Mouse (Mus musculus): ENCODE data around the gene Olfr279. TPM values are rescaled to one million over a fixed set of nuclear protein-coding genes. Genes with fewer than 3 reads are reported as not detected.
"Not testable (repeated sequence)": the region's sequence is repeated elsewhere in the genome, so short reads cannot be mapped to it uniquely, and the experiment has no call there.

The Olfr279 gene
- polyA plus RNA-seq, 1 experiment from 2014 or later: not detected

DNA sequence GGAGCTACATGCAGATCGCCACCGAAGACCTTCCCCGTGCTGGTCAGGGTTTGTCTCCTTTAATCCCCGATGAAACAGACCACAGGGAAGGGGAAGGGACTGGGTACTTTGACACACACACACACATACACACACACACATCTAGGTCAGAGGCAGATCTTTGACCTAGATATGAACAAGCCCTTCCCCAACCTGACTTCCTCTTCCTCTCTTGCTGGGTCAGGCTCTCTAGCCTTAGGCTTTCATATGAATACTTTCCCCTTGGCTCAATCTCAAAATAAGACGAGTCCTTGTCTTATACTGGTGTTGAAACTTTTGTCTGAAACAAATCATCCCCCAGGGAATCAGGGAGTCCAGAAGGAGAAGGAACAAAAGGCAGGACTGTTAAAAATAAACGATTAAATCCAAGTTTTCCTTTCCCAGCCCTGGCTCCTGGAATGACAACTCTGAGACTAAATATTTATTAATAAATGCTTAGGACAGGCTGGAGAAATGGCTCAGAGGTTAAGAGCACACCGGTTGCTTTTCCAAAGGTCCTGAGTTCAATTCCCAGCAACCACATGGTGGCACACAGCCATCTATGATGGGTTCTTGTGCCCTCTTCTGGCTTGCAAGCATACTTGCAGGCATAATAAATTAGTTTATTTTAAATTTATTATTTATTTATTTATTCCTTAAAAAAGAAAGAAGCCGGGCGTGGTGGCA is 14.2 kb downstream of the Olfr279 start:
- 85% methylated on average over 9 of the region's 9 CpGs for WGBS
- no peak overlapping the region for H3K4me2 ChIP-seq (ENCODE audit: low read depth, severe bottlenecking)
- H3K9me3 ChIP-seq (ENCODE audit: control insufficient read depth, low read length): no peaks in the 10 kb centered on the region
- no peak overlapping the region for H3K27ac ChIP-seq (replicated peaks; ENCODE audit: low read depth, low read length)
- DNase-seq (ENCODE audit: low spot score) (no peak), ATAC-seq (ENCODE audit: insufficient number of reproducible peaks, low FRiP score, low TSS enrichment, low read depth) (no peak)
- H3K4me3 ChIP-seq (ENCODE audit: low read depth, low read length): no peak overlapping the region
- no peaks in the 10 kb centered on the region for H3K36me3 ChIP-seq (ENCODE audit: control insufficient read depth, insufficient read depth, low read length)
- no peaks in the 10 kb centered on the region for H3K4me1 ChIP-seq (ENCODE audit: control insufficient read depth, insufficient read depth, low read length)
- H3K27me3 ChIP-seq (ENCODE audit: control insufficient read depth, insufficient read depth, low read length): no peaks in the 10 kb centered on the region
- no peak overlapping the region for H3K9ac ChIP-seq (ENCODE audit: low read length)

DNA sequence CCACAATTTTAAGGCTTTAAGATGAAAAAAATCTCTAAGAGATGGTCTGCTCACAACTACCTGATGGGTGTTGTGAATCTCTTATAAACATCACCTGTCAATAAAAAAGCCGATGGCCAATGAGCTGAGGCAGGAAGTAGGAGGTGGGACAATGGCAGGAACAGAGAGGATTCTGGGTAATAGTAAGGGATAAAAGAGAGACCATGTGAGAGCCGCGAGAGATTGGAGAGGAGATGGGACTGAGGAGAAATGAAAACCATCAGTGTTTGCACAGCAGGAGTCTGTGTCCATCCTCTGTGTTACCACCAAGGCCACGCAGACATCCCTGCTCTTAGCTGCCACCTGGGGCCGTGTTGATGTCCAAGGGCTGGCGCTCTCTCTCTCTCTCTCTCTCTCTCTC is 15.1 kb downstream of the Olfr279 start:
- WGBS: 85% methylated on average over 6 of the region's 6 CpGs
- ATAC-seq (ENCODE audit: insufficient number of reproducible peaks, low FRiP score, low TSS enrichment, low read depth): no peak
- no peak overlapping the region for H3K27ac ChIP-seq (replicated peaks; ENCODE audit: low read depth, low read length)

DNA sequence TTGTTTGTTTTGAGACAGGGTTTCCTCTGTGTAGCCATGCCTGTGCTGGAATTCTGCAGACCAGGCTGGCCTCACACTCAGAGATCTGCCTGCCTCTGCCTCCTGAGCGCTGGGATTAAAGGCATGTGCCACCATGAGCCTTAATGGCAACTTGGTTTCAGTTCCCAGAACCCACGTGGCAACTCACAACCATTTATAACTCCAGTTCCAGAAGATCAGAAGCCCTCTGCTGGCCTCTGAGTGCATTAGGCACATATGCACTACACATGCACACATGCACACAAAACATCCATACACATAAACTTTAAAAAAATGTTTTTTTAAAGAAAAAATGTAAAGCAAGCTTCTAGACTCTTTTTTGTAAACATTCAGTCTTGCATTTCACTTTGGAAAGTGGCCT is 17.2 kb downstream of the Olfr279 start:
- Histone ChIP-seq H3K36me3 (ENCODE audit: control insufficient read depth, insufficient read depth, low read length) (no peaks in the 10 kb centered on the region), H3K4me2 (ENCODE audit: low read depth, severe bottlenecking) (no peak overlapping the region), H3K9ac (ENCODE audit: low read length) (no peak overlapping the region), H3K4me1 (ENCODE audit: control insufficient read depth, insufficient read depth, low read length) (no peaks in the 10 kb centered on the region), H3K9me3 (ENCODE audit: control insufficient read depth, low read length) (no peaks in the 10 kb centered on the region), H3K27me3 (ENCODE audit: control insufficient read depth, insufficient read depth, low read length) (no peaks in the 10 kb centered on the region), H3K4me3 (ENCODE audit: low read depth, low read length) (no peak overlapping the region), H3K27ac (replicated peaks; ENCODE audit: low read depth, low read length) (no peak overlapping the region)
- ATAC-seq (ENCODE audit: insufficient number of reproducible peaks, low FRiP score, low TSS enrichment, low read depth): no peak
- no peak for DNase-seq (ENCODE audit: low spot score)
- WGBS: 60% methylated on average over 2 of the region's 2 CpGs

More for the DNA sequence above, 15.1 kb downstream of the Olfr279 start:
- Histone ChIP-seq H3K4me2 (ENCODE audit: low read depth, severe bottlenecking) (no peak overlapping the region), H3K4me1 (ENCODE audit: control insufficient read depth, insufficient read depth, low read length) (no peaks in the 10 kb centered on the region), H3K36me3 (ENCODE audit: control insufficient read depth, insufficient read depth, low read length) (no peaks in the 10 kb centered on the region), H3K4me3 (ENCODE audit: low read depth, low read length) (no peak overlapping the region), H3K27me3 (ENCODE audit: control insufficient read depth, insufficient read depth, low read length) (no peaks in the 10 kb centered on the region), H3K9ac (ENCODE audit: low read length) (no peak overlapping the region), H3K9me3 (ENCODE audit: control insufficient read depth, low read length) (no peaks in the 10 kb centered on the region)
- DNase-seq (ENCODE audit: low spot score): no peak

DNA sequence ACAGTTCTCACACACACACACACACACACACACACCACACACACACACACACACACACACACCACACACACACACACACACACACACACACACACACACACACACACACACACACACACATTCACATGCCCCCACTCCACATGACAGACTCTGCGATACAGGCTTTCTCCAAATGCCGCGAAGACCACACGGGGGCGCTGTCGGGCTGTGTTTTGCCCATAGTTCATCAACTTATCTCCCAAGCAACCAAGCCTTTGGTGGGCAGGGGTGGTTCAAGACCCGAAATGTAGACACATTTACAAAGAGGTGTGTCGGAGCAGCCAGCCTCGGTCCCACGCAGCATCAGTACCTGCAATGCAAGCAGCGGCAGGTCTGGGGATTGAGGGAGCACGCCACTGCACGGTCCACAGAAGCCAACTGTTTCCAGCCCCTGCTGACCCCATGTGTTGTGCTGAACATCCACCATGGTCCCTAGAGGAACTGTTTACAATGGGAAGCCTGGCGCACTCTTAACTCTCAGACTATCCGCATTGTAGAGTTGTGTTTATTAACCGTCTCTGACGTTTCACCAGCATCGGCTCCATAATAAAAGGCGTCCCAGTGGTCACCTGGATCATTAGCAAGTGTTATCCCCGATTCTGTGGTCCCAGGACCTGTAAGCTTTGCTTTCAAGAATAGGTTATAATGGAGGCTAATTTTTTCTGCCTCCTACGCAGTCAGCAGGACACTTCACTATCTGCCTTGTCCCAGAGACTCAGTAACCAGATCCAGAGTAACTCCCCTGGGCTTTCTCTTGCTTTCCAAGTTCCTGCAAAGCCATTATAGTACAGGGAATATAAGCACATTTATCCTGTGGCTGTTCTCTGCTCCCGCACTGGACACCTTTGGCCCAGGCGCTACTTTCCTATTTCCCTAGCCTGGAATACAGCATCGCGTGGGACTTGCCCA is 18.5 kb downstream of the Olfr279 start:
- DNase-seq (ENCODE audit: low spot score) (peak; percentile 88), ATAC-seq (ENCODE audit: insufficient number of reproducible peaks, low FRiP score, low TSS enrichment, low read depth) (no peak)
- WGBS: 28% methylated on average over 25 of the region's 25 CpGs
- no peak overlapping the region for H3K27ac ChIP-seq (replicated peaks; ENCODE audit: low read depth, low read length)
- no peaks in the 10 kb centered on the region for H3K27me3 ChIP-seq (ENCODE audit: control insufficient read depth, insufficient read depth, low read length)
- no peak overlapping the region for H3K9ac ChIP-seq (ENCODE audit: low read length)
- no peak overlapping the region for H3K4me3 ChIP-seq (ENCODE audit: low read depth, low read length)
- no peaks in the 10 kb centered on the region for H3K36me3 ChIP-seq (ENCODE audit: control insufficient read depth, insufficient read depth, low read length)
- no peaks in the 10 kb centered on the region for H3K4me1 ChIP-seq (ENCODE audit: control insufficient read depth, insufficient read depth, low read length)
- H3K9me3 ChIP-seq (ENCODE audit: control insufficient read depth, low read length): no peaks in the 10 kb centered on the region
- peak overlapping the region; percentile 13; the same call in 1 of the 2 replicates for H3K4me2 ChIP-seq (ENCODE audit: low read depth, severe bottlenecking)

DNA sequence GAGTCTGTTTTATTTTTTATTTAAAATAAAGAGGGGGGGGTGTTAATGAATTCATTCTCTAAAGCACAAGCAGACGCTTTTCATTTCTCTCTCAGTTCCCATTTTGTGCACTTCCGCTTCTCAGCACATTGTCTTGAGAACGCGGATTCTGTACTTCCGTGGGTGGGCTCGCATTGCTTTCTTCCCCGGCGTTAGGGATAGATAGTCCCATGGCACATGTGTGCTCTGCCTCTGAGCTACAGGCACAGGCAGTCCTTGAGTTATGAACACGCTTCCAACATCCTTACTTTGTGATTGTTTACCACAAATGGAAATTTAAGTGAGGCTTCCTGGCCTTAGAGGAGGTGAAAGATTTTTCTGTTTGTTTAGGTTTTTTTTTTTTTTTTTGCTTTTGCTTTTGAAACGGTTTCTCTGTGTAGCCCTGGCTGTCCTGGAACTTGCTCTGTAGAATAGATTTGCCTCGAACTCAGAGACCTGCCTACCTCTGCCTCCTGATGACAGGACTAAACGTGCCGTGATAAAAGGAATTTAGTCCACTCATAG is 19.3 kb downstream of the Olfr279 start:
- Histone ChIP-seq H3K9ac (ENCODE audit: low read length) (no peak overlapping the region), H3K4me1 (ENCODE audit: control insufficient read depth, insufficient read depth, low read length) (no peaks in the 10 kb centered on the region), H3K27ac (replicated peaks; ENCODE audit: low read depth, low read length) (no peak overlapping the region), H3K4me2 (ENCODE audit: low read depth, severe bottlenecking) (no peak overlapping the region), H3K4me3 (ENCODE audit: low read depth, low read length) (no peak overlapping the region), H3K36me3 (ENCODE audit: control insufficient read depth, insufficient read depth, low read length) (no peaks in the 10 kb centered on the region), H3K9me3 (ENCODE audit: control insufficient read depth, low read length) (no peaks in the 10 kb centered on the region), H3K27me3 (ENCODE audit: control insufficient read depth, insufficient read depth, low read length) (no peaks in the 10 kb centered on the region)
- no peak for ATAC-seq (ENCODE audit: insufficient number of reproducible peaks, low FRiP score, low TSS enrichment, low read depth)
- 82% methylated on average over 13 of the region's 13 CpGs for WGBS
- DNase-seq (ENCODE audit: low spot score): no peak

DNA sequence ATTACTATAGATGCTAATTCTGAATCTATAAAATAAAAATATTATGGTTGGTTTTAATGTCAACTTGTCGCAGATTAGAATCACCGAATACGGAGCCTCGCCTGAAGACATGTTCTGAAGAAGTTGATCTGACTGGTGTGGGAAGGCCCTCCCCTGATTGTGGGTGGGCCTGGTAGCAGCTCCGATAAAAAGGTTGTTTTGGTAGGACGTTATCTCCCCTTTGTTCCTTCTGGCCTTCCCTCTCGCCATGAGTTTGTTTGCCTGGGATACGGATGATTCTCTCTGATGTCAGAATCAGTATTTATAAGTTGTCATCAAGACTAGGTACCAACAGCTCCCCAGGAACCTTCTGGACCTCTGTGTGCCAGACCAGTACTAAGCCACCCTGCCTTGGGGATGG is 20.0 kb downstream of the Olfr279 start:
- Histone ChIP-seq H3K27me3 (ENCODE audit: control insufficient read depth, insufficient read depth, low read length) (no peaks in the 10 kb centered on the region), H3K36me3 (ENCODE audit: control insufficient read depth, insufficient read depth, low read length) (no peaks in the 10 kb centered on the region; the same call in 1 of the 2 replicates), H3K4me2 (ENCODE audit: low read depth, severe bottlenecking) (no peak overlapping the region), H3K27ac (replicated peaks; ENCODE audit: low read depth, low read length) (no peak overlapping the region), H3K4me3 (ENCODE audit: low read depth, low read length) (no peak overlapping the region), H3K9me3 (ENCODE audit: control insufficient read depth, low read length) (no peaks in the 10 kb centered on the region), H3K4me1 (ENCODE audit: control insufficient read depth, insufficient read depth, low read length) (no peaks in the 10 kb centered on the region), H3K9ac (ENCODE audit: low read length) (no peak overlapping the region)
- ATAC-seq (ENCODE audit: insufficient number of reproducible peaks, low FRiP score, low TSS enrichment, low read depth) (no peak), DNase-seq (ENCODE audit: low spot score) (no peak)
- WGBS: 74% methylated on average over 8 of the region's 8 CpGs

DNA sequence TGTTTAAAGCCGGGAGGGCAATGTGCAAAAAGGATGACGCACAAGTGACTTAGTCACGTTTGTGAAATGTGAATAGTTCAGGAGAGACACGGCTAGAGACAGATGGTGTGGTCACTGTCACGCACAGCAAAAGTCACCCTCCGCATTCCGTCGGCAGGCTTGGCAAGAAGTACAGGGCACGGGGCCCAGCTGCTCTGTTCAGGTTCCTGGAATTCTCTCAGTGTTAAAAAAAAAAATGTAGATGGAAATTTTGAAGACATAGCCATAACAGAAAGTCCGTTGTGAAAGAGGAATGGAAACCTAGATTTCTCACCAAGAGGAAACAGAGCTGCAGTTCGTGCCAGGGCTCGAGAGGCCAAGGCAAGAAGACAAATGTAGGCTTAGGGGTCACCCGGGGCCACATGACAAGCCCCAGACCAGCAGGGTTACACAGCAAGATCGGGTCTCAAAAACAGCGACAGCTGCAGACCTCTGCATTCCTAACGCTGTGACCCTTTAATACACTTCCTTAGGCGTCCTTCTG is 20.7 kb downstream of the Olfr279 start:
- Histone ChIP-seq H3K9ac (ENCODE audit: low read length) (no peak overlapping the region), H3K4me2 (ENCODE audit: low read depth, severe bottlenecking) (no peak overlapping the region), H3K9me3 (ENCODE audit: control insufficient read depth, low read length) (no peaks in the 10 kb centered on the region), H3K27me3 (ENCODE audit: control insufficient read depth, insufficient read depth, low read length) (no peaks in the 10 kb centered on the region), H3K27ac (replicated peaks; ENCODE audit: low read depth, low read length) (no peak overlapping the region), H3K4me1 (ENCODE audit: control insufficient read depth, insufficient read depth, low read length) (no peaks in the 10 kb centered on the region), H3K36me3 (ENCODE audit: control insufficient read depth, insufficient read depth, low read length) (peaks cover 3% of the 10 kb centered on the region; the same call in 1 of the 2 replicates), H3K4me3 (ENCODE audit: low read depth, low read length) (no peak overlapping the region)
- DNase-seq (ENCODE audit: low spot score) (no peak), ATAC-seq (ENCODE audit: insufficient number of reproducible peaks, low FRiP score, low TSS enrichment, low read depth) (no peak)
- WGBS: 61% methylated on average over 17 of the region's 17 CpGs

DNA sequence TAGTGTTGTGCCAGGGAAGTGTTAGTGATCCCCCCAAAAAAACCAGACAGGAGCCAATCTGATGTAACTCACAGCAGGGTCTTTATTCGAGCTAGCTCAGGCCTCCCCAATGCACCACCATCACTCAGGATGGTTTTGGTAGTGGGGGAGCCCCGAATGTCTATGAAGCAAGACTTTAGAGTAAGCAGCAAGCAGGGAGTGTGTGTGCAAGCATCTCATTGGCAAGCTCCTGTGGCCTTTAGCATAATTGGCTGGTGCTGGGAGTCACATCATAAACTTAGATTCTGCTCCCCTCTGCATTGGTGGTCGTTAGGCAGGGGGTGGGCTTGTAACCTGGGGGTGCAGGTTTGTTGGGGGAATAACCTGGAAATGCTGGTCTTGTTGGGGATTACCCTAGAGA is 21.5 kb downstream of the Olfr279 start:
- H3K36me3 ChIP-seq (ENCODE audit: control insufficient read depth, insufficient read depth, low read length); H3K27me3 ChIP-seq (ENCODE audit: control insufficient read depth, insufficient read depth, low read length); ATAC-seq (ENCODE audit: insufficient number of reproducible peaks, low FRiP score, low TSS enrichment, low read depth); H3K4me3 ChIP-seq (ENCODE audit: low read depth, low read length); H3K4me1 ChIP-seq (ENCODE audit: control insufficient read depth, insufficient read depth, low read length); DNase-seq (ENCODE audit: low spot score); H3K4me2 ChIP-seq (ENCODE audit: low read depth, severe bottlenecking); H3K9ac ChIP-seq (ENCODE audit: low read length); H3K27ac ChIP-seq (replicated peaks; ENCODE audit: low read depth, low read length); H3K9me3 ChIP-seq (ENCODE audit: control insufficient read depth, low read length): not testable (repeated sequence)
- WGBS: 68% methylated on average over 3 of the region's 3 CpGs

Measured in limb, embryonic 11.5 days (tissue).